Mouse (Mus musculus) C2C12 (cell line): ENCODE results near the gene Nck1.

Source experiments
- CTCF ChIP-seq: IDR thresholded peaks from one replicate; pipeline ENCODE4 v1.5.1; 2011; ENCODE audit not compliant: control insufficient read depth, insufficient read depth, insufficient read length
- FOSL1 ChIP-seq: IDR thresholded peaks from one replicate; pipeline ENCODE4 v1.8.0; 2011; ENCODE audit warnings: mild to moderate bottlenecking, low read length; ENCODE audit not compliant: poor library complexity, insufficient read depth, severe bottlenecking
- MAX ChIP-seq: IDR thresholded peaks from one replicate; pipeline ENCODE4 v1.6.1; 2011; ENCODE audit warnings: mild to moderate bottlenecking, control low read depth
- MYOD1 ChIP-seq: IDR thresholded peaks from one replicate; pipeline ENCODE4 v1.6.1; 2011; ENCODE audit warnings: low read depth; ENCODE audit not compliant: control insufficient read depth, insufficient read length
- USF1 ChIP-seq: IDR thresholded peaks from one replicate; pipeline ENCODE4 v1.6.1; 2011; ENCODE audit warnings: low read depth, mild to moderate bottlenecking, control low read depth, moderate library complexity

DNA sequence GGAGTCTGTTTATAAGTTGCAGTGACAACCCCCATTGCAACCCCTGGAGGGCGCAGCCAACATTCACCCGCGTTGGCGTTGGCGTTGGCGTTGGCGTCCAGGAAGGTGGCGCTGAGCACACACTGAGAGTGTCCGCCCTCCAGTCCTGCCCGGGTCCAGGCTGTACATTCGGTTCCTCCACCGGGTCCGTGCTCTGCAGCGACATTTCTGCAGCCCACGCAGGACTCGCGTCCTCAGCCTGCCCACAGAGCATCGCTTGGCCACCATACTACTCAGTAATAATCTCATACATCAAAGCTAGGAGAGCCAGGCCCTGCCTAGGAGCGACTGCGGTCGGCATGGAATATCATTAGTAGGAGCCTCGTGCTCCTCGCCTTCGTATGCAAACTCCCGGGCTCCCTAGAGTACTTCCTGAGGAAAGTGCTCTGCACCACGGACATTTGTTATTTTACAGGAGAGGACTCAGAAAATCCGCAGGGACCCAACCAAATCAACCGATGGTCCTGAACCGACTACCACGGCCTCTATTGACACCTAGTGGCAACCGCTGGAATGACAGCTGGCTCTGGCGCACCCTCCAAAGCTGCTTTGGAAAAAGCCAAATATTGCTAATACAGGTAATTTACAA is 99.8 kb downstream of the Nck1 start:
- peak; percentile 32 for TF ChIP-seq CTCF
- no peak for TF ChIP-seq USF1
- TF ChIP-seq MAX: no peak
- TF ChIP-seq FOSL1: no peak
- no peak for TF ChIP-seq MYOD1
